Mouse (Mus musculus): ENCODE data around the gene Dr1. TPM values are rescaled to one million over a fixed set of nuclear protein-coding genes. Genes with fewer than 3 reads are reported as not detected.

Dr1 gene
- 10 to 100 TPM; 55.2 to 60.3 TPM for polyA plus RNA-seq (2017; shearing (Covaris generic))

DNA sequence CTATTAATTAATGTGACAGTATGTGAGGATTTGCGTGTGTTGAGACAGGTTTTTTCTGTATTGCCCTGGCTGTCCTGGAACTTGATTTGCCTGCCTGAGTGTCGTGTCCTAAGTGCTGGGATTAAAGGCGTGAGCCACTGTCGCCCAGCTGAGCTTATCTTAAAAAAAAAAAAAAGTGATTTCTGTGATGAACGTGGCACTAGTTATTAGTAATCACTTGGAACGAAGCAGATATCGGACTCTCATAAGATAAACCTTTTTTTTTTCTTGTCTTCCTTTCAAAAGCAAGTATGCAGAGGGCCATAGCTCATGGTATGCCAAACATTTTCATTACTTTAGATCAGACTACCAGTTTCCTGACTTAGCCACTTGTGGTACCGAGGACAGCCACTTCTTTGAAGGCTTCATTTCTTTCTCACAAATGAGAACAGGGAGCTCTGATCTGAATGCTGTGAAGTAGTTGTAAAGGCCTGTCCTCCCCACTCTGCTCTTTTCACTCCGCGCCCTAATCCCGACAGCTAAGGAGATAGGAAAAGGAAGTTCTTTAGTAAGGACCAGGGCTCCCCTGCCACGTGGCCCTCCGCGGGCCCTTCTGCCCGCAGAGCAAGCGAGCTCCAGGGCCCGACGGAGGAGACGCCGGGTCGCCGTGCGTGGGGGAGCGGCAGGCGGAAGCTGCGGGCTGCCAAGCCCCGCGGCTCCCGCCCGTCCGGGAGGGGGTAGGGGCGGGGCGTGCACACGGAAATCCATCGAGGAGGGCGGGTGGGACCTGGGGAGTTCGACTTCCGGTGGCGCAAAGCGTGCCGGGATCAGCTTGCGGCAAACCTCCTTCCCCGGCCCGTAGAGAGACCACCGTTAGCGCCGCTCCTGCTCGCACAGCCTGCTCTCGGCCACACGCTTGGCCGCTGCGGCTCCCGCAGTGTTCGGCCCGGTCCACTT lies at the start of gene Dr1:
Gene Dr1, plus strand, starts transcription at position 771 of the 936 bp plus-strand sequence.

DNA sequence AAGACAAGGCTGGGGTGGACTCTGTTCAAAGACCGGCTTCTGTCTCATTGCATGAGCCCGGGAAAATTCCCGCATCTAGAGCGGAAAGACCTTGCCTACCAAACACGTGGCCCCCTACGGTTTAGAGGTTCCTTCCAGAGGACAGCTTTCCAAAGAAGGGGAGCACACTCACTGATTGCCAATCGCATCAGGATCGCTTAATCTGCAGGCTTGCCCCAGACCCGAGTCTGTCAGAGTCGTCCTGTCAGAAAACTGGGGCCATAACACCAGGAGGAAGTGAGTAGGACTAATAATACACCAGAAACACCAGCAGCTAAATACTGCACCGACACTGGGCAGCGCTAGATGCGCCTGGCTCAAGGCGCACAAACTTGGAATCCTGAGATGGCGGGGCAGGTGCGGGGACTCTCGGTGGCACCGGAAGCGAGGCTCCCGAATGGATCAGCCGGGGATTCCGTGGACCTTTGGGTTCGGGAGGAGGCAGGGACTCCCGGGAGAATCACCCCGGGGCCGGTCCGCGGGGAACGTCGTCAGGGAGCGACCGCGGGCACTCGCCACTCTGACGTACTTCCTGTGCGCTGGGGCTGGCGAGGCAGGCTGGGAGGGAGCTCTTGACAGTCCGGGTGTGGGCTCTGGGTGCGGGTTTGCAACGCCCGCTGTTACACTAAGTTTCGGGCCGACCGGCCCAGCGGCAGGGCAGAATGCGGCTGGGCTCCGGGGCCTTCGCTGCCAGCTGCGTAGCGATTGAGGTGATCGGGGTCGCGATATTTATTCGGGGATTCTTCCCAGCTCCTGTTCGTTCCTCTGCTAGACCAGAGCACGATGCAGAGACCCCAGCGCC lies 43.7 kb downstream of the Dr1 start, which contains the start of gene Pigg:
Gene Pigg, plus strand, starts transcription at position 386 of the 841 bp plus-strand sequence.

Other genes with a start within 250 kb of the Dr1 start
- gene Mtf2, start 203.2 kb upstream of the Dr1 start, polyA plus RNA-seq (2017; shearing (Covaris generic)): 10 to 100 TPM; 83.2 to 93.8 TPM
- 10 to 100 TPM; 67.8 to 91.2 TPM for gene Tmed5, start 136.3 kb upstream of the Dr1 start, polyA plus RNA-seq (2017; shearing (Covaris generic))
- gene Ccdc18, start 136.0 kb upstream of the Dr1 start, polyA plus RNA-seq (2017; shearing (Covaris generic)): 1 to 10 TPM; 1.3 to 1.5 TPM
- 1 to 10 TPM; 3.5 to 5.8 TPM for gene Pigg, start 43.7 kb downstream of the Dr1 start, polyA plus RNA-seq (2017; shearing (Covaris generic))
- not detected for gene Gm42517, start 99.0 kb downstream of the Dr1 start, polyA plus RNA-seq (2017; shearing (Covaris generic))
- gene Pde6b, start 119.5 kb downstream of the Dr1 start, polyA plus RNA-seq (2017; shearing (Covaris generic)): 1 to 10 TPM in 1 of 2 experiments, under 1 TPM in 1; 0.76 to 2.3 TPM
- 100 to 1,000 TPM; 124 to 148 TPM for gene Atp5k, start 165.6 kb downstream of the Dr1 start, polyA plus RNA-seq (2017; shearing (Covaris generic))
- not detected for gene Mfsd7a, start 180.0 kb downstream of the Dr1 start, polyA plus RNA-seq (2017; shearing (Covaris generic))
- gene Pcgf3, start 192.3 kb downstream of the Dr1 start, polyA plus RNA-seq (2017; shearing (Covaris generic)): 10 to 100 TPM; 11.6 to 23.0 TPM

Measured in inflammation-experienced regulatory T-cells (primary cell).